Mouse (Mus musculus): ENCODE measurements around the gene Pias1. TPM values are rescaled to one million over a fixed set of nuclear protein-coding genes. Genes with fewer than 3 reads are reported as not detected.

Pias1 gene
- total RNA-seq, 1 experiment: 12.7 TPM

DNA sequence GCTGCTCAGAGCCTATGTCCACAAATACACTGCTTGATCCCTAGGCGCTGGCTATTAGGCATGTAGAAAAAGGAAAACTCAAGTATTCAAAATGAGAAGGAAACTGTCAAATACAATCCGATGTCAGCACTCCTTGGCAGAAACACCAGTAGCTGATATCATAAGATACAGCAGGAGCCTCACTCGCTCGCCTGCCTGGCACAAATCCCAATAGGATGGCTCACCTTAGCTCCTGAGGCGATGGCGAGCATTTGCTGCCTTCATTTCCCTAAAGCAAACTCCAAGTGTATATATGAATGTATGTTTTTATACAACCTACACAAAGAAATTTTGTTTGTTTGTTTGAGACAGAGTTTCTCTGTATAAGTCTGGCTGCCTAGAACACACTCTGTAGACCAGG is 42.4 kb downstream of the Pias1 start:
- DNase-seq (ENCODE audit: low read depth, low spot score): no peak
- in situ Hi-C loops (cut with MboI; ENCODE audit: low sequenced_read_pairs in 2 of 2, unreplicated experiment in 2 of 2): no loop called here
- peaks cover 0 to 5% of the 10 kb centered on the region in 2 experiments; a peak in 2 of 4 replicates for H3K4me1 ChIP-seq (ENCODE audit: control insufficient read depth in 2 of 2, insufficient read depth in 2 of 2, low read length in 2 of 2, poor library complexity in 1 of 2)
- no peak overlapping the region for H3K9ac ChIP-seq (ENCODE audit: insufficient read depth, low read depth, low read length, poor library complexity, severe bottlenecking)
- no peak overlapping the region for H3K4me3 ChIP-seq (ENCODE audit: insufficient read depth in 1 of 2, low read depth in 1 of 2, low read length in 2 of 2, poor library complexity in 1 of 2, severe bottlenecking in 1 of 2)
- H3K9me3 ChIP-seq (ENCODE audit: control insufficient read depth, insufficient read depth, low read depth, low read length): no peaks in the 10 kb centered on the region
- peaks cover 2% of the 10 kb centered on the region; the same call in 1 of the 2 replicates for H3K36me3 ChIP-seq (ENCODE audit: control insufficient read depth, insufficient read depth, low read length, poor library complexity, severe bottlenecking)
- no peak overlapping the region for H3K27ac ChIP-seq (ENCODE audit: insufficient read depth, low read depth, low read length, poor library complexity, severe bottlenecking)
- TF ChIP-seq MAFK (IDR thresholded peaks at IDR 0.05; ENCODE audit: insufficient read depth, low read depth, low read length) (no peak), ZNF384 (IDR thresholded peaks at IDR 0.05; ENCODE audit: low read depth, low read length) (no peak)

DNA sequence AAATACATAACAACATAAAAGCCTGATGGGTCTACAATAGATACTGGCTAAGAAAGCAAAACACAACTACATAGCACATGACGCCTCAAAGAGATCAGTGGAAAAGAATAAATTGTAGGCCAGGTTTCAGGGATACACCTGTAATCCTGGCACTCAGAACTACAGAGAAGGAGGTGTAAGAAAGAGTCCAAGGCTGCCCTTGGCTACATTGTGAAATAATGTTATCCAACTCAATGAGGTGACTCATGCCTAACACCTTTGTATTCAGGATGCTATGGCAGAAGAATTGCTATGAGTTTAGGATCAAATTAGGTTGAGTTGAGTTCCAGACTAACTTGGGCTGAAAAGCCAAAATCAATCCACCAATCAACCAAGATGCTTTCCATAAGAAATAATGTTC is 43.7 kb downstream of the Pias1 start:
- peaks cover 0 to 5% of the 10 kb centered on the region in 2 experiments; a peak in 2 of 4 replicates for H3K4me1 ChIP-seq (ENCODE audit: control insufficient read depth in 2 of 2, insufficient read depth in 2 of 2, low read length in 2 of 2, poor library complexity in 1 of 2)
- TF ChIP-seq CHD2 (IDR thresholded peaks at IDR 0.05; ENCODE audit: low read depth, low read length): no peak
- no peak for TF ChIP-seq MAFK (IDR thresholded peaks at IDR 0.05; ENCODE audit: insufficient read depth, low read depth, low read length)
- TF ChIP-seq ZC3H11A (IDR thresholded peaks at IDR 0.05; ENCODE audit: borderline replicate concordance, low read depth, low read length): no peak
- TF ChIP-seq HCFC1 (IDR thresholded peaks at IDR 0.05; ENCODE audit: borderline replicate concordance, insufficient read depth, low read length): no peak
- no peak for TF ChIP-seq ZNF384 (IDR thresholded peaks at IDR 0.05; ENCODE audit: low read depth, low read length)
- no peak overlapping the region for H3K9ac ChIP-seq (ENCODE audit: insufficient read depth, low read depth, low read length, poor library complexity, severe bottlenecking)
- in situ Hi-C loops (cut with MboI; ENCODE audit: low sequenced_read_pairs in 2 of 2, unreplicated experiment in 2 of 2): no loop called here
- H3K36me3 ChIP-seq (ENCODE audit: control insufficient read depth, insufficient read depth, low read length, poor library complexity, severe bottlenecking): peaks cover 2% of the 10 kb centered on the region; the same call in 1 of the 2 replicates
- no peak overlapping the region for H3K27ac ChIP-seq (ENCODE audit: insufficient read depth, low read depth, low read length, poor library complexity, severe bottlenecking)
- H3K9me3 ChIP-seq (ENCODE audit: control insufficient read depth, insufficient read depth, low read depth, low read length): no peaks in the 10 kb centered on the region
- no peak for DNase-seq (ENCODE audit: low read depth, low spot score)
- no peak overlapping the region for H3K4me3 ChIP-seq (ENCODE audit: insufficient read depth in 1 of 2, low read depth in 1 of 2, low read length in 2 of 2, poor library complexity in 1 of 2, severe bottlenecking in 1 of 2)

DNA sequence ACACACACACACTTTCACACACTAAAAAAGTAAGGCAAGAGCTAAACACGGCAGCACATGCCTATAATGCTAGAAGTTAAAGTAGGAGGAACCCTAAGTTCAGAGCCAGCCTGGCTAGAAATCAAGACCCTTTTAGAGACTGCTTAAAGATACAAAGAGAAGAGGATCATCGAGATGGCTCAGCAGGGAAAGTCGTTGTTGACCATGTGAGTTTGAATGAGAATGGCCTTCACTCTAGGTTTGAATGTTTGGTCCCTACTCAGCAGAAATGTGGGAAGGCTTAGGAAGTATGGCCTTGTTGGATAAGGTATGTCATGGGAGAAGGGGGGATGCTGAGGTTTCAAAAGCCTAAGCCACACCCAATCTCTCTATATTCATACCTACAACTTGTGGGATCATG is 46.8 kb downstream of the Pias1 start:
- no peak overlapping the region for H3K4me3 ChIP-seq (ENCODE audit: insufficient read depth in 1 of 2, low read depth in 1 of 2, low read length in 2 of 2, poor library complexity in 1 of 2, severe bottlenecking in 1 of 2)
- in situ Hi-C loops (cut with MboI; ENCODE audit: low sequenced_read_pairs in 2 of 2, unreplicated experiment in 2 of 2): no loop called here
- TF ChIP-seq MAFK (IDR thresholded peaks at IDR 0.05; ENCODE audit: insufficient read depth, low read depth, low read length): peak; percentile 47; the same call in 1 of the 2 replicates
- TF ChIP-seq ZC3H11A (IDR thresholded peaks at IDR 0.05; ENCODE audit: borderline replicate concordance, low read depth, low read length): no peak
- H3K36me3 ChIP-seq (ENCODE audit: control insufficient read depth, insufficient read depth, low read length, poor library complexity, severe bottlenecking): no peaks in the 10 kb centered on the region
- no peak overlapping the region for H3K27ac ChIP-seq (ENCODE audit: insufficient read depth, low read depth, low read length, poor library complexity, severe bottlenecking)
- no peak overlapping the region for H3K9ac ChIP-seq (ENCODE audit: insufficient read depth, low read depth, low read length, poor library complexity, severe bottlenecking)
- DNase-seq (ENCODE audit: low read depth, low spot score): peak; percentile 6
- H3K9me3 ChIP-seq (ENCODE audit: control insufficient read depth, insufficient read depth, low read depth, low read length): no peaks in the 10 kb centered on the region
- H3K4me1 ChIP-seq (ENCODE audit: control insufficient read depth in 2 of 2, insufficient read depth in 2 of 2, low read length in 2 of 2, poor library complexity in 1 of 2): peaks cover 0 to 8% of the 10 kb centered on the region in 2 experiments; a peak in 2 of 4 replicates

DNA sequence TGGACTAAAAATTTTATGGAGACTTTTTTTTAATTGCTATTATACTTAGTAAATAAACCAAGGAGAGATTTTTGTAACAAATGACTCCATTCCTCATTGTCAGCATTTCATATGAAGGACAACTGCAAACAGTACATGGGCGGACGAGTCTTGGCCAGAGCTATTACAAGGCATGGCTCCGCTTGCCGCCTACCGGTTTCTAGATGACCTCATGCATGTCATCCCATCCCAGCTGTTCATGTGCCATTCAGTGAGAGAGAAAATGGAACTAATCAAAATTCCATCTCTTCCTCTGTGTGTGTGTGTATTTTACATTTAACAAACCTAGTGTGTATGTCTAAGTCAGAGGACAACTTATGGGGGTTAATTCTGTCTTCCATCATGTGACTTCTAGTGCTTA is 51.9 kb downstream of the Pias1 start:
- TF ChIP-seq CHD2 (IDR thresholded peaks at IDR 0.05; ENCODE audit: low read depth, low read length) (no peak), ZC3H11A (IDR thresholded peaks at IDR 0.05; ENCODE audit: borderline replicate concordance, low read depth, low read length) (no peak), ZNF384 (IDR thresholded peaks at IDR 0.05; ENCODE audit: low read depth, low read length) (no peak), MAFK (IDR thresholded peaks at IDR 0.05; ENCODE audit: insufficient read depth, low read depth, low read length) (no peak), HCFC1 (IDR thresholded peaks at IDR 0.05; ENCODE audit: borderline replicate concordance, insufficient read depth, low read length) (no peak)
- in situ Hi-C loops (cut with MboI; ENCODE audit: low sequenced_read_pairs in 2 of 2, unreplicated experiment in 2 of 2): no loop called here

DNA sequence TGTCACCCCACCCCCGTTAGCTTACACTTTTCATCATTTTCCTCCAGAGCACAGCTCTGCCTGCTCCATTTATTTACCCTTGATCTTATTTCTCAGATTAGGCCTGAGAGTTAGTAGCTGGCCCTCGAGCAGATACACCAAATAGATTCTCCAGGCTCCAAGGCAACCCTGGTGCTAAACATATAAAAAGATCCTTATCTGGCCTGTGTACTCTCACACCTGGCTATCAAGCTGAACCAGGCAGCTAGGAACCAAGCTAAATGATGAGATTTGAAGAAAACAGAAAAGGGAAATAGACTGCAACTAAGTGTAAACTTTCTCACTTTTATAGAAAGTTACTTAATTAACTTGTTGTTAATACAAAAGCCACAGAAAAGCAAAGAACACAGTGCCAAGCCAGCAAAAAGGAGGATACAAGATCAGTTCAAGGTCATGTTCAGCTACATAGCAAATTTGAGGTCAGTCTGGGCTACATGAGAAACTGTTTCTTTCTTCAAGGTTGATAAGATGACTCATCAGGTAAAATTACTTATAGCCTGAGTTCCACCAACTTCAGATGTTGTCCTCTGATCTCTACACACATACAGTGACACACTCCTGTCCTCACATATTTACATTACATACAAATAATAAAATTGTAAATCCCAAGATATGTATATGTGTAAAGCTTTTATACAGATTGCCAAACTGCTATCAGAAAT is 52.9 kb downstream of the Pias1 start:
- Histone ChIP-seq H3K9me3 (ENCODE audit: control insufficient read depth, insufficient read depth, low read depth, low read length) (no peaks in the 10 kb centered on the region), H3K27ac (ENCODE audit: insufficient read depth, low read depth, low read length, poor library complexity, severe bottlenecking) (no peak overlapping the region), H3K4me1 (ENCODE audit: control insufficient read depth in 2 of 2, insufficient read depth in 2 of 2, low read length in 2 of 2, poor library complexity in 1 of 2) (peaks cover 0 to 3% of the 10 kb centered on the region in 2 experiments; a peak in 1 of 4 replicates), H3K9ac (ENCODE audit: insufficient read depth, low read depth, low read length, poor library complexity, severe bottlenecking) (no peak overlapping the region), H3K4me3 (ENCODE audit: insufficient read depth in 1 of 2, low read depth in 1 of 2, low read length in 2 of 2, poor library complexity in 1 of 2, severe bottlenecking in 1 of 2) (no peak overlapping the region), H3K36me3 (ENCODE audit: control insufficient read depth, insufficient read depth, low read length, poor library complexity, severe bottlenecking) (no peaks in the 10 kb centered on the region)
- no peak for DNase-seq (ENCODE audit: low read depth, low spot score)
- in situ Hi-C loops (cut with MboI; ENCODE audit: low sequenced_read_pairs in 2 of 2, unreplicated experiment in 2 of 2): no loop called here
- no peak for TF ChIP-seq MAFK (IDR thresholded peaks at IDR 0.05; ENCODE audit: insufficient read depth, low read depth, low read length)
- TF ChIP-seq HCFC1 (IDR thresholded peaks at IDR 0.05; ENCODE audit: borderline replicate concordance, insufficient read depth, low read length): no peak
- TF ChIP-seq ZC3H11A (IDR thresholded peaks at IDR 0.05; ENCODE audit: borderline replicate concordance, low read depth, low read length): no peak
- TF ChIP-seq CHD2 (IDR thresholded peaks at IDR 0.05; ENCODE audit: low read depth, low read length): no peak

More for the DNA sequence above, 51.9 kb downstream of the Pias1 start:
- H3K4me1 ChIP-seq (ENCODE audit: control insufficient read depth in 2 of 2, insufficient read depth in 2 of 2, low read length in 2 of 2, poor library complexity in 1 of 2): peaks cover 0 to 3% of the 10 kb centered on the region in 2 experiments; a peak in 2 of 4 replicates
- H3K9ac ChIP-seq (ENCODE audit: insufficient read depth, low read depth, low read length, poor library complexity, severe bottlenecking): no peak overlapping the region
- H3K4me3 ChIP-seq (ENCODE audit: insufficient read depth in 1 of 2, low read depth in 1 of 2, low read length in 2 of 2, poor library complexity in 1 of 2, severe bottlenecking in 1 of 2): no peak overlapping the region
- no peaks in the 10 kb centered on the region for H3K36me3 ChIP-seq (ENCODE audit: control insufficient read depth, insufficient read depth, low read length, poor library complexity, severe bottlenecking)
- DNase-seq (ENCODE audit: low read depth, low spot score): no peak
- no peak overlapping the region for H3K27ac ChIP-seq (ENCODE audit: insufficient read depth, low read depth, low read length, poor library complexity, severe bottlenecking)
- no peaks in the 10 kb centered on the region for H3K9me3 ChIP-seq (ENCODE audit: control insufficient read depth, insufficient read depth, low read depth, low read length)
